Mouse (Mus musculus): ENCODE measurements around the gene Mterf1a. TPM values are rescaled to one million over a fixed set of nuclear protein-coding genes. Genes with fewer than 3 reads are reported as not detected.
"Not testable (repeated sequence)": the region's sequence is repeated elsewhere in the genome, so short reads cannot be mapped to it uniquely, and the experiment has no call there.

Mterf1a gene
- polyA plus RNA-seq, 1 experiment from 2014 or later = 9.9 TPM

GRCm38 (mm10) chr5:3889201-3889600 lies 4.5 kb downstream of the Mterf1a start:
- no peaks in the 10 kb centered on the region for H3K27me3 ChIP-seq (ENCODE audit: control insufficient read depth, insufficient read depth, low read length)
- no peak overlapping the region for H3K4me2 ChIP-seq (replicated peaks; ENCODE audit: low read depth, low read length)
- H3K9ac ChIP-seq (replicated peaks; ENCODE audit: low read depth, low read length) = no peak overlapping the region
- H3K27ac ChIP-seq (ENCODE audit: low read length) = no peak overlapping the region
- H3K4me3 ChIP-seq (ENCODE audit: low read depth, low read length) = no peak overlapping the region
- no peaks in the 10 kb centered on the region for H3K9me3 ChIP-seq (ENCODE audit: control insufficient read depth, low read depth, low read length)
- H3K36me3 ChIP-seq (ENCODE audit: control insufficient read depth, insufficient read depth, low read length) = no peaks in the 10 kb centered on the region
- H3K4me1 ChIP-seq (ENCODE audit: control insufficient read depth, insufficient read depth, low read length) = 0 out of 2 replicates have a peak, but pooled peaks cover 3% of the 10 kb centered on the region
- no peak for ATAC-seq (ENCODE audit: insufficient number of reproducible peaks, insufficient read depth, low FRiP score, low read depth)

- not testable (repeated sequence) for H3K4me1 ChIP-seq (ENCODE audit: control insufficient read depth, insufficient read depth, low read length); H3K27ac ChIP-seq (ENCODE audit: low read length); H3K27me3 ChIP-seq (ENCODE audit: control insufficient read depth, insufficient read depth, low read length); H3K9ac ChIP-seq (replicated peaks; ENCODE audit: low read depth, low read length); ATAC-seq (ENCODE audit: insufficient number of reproducible peaks, insufficient read depth, low FRiP score, low read depth); H3K4me3 ChIP-seq (ENCODE audit: low read depth, low read length); H3K9me3 ChIP-seq (ENCODE audit: control insufficient read depth, low read depth, low read length); H3K36me3 ChIP-seq (ENCODE audit: control insufficient read depth, insufficient read depth, low read length); H3K4me2 ChIP-seq (replicated peaks; ENCODE audit: low read depth, low read length)
- 86% methylated on average over 7 of the region's 7 CpGs for WGBS
Measured at GRCm38 (mm10) chr5:3886862-3887261, 6.9 kb downstream of the Mterf1a start.

- Histone ChIP-seq H3K27ac (ENCODE audit: low read length) (no peak overlapping the region), H3K4me2 (replicated peaks; ENCODE audit: low read depth, low read length) (no peak overlapping the region), H3K9ac (replicated peaks; ENCODE audit: low read depth, low read length) (no peak overlapping the region), H3K27me3 (ENCODE audit: control insufficient read depth, insufficient read depth, low read length) (no peaks in the 10 kb centered on the region), H3K9me3 (ENCODE audit: control insufficient read depth, low read depth, low read length) (no peaks in the 10 kb centered on the region), H3K4me1 (ENCODE audit: control insufficient read depth, insufficient read depth, low read length) (no peaks in the 10 kb centered on the region), H3K4me3 (ENCODE audit: low read depth, low read length) (no peak overlapping the region), H3K36me3 (ENCODE audit: control insufficient read depth, insufficient read depth, low read length) (no peaks in the 10 kb centered on the region)
- no peak for ATAC-seq (ENCODE audit: insufficient number of reproducible peaks, insufficient read depth, low FRiP score, low read depth)
- 78% methylated on average over 3 of the region's 3 CpGs for WGBS
Measured at GRCm38 (mm10) chr5:3873485-3873884, 20.2 kb downstream of the Mterf1a start.

GRCm38 (mm10) chr5:3872348-3872747 lies 21.4 kb downstream of the Mterf1a start:
- Histone ChIP-seq H3K9me3 (ENCODE audit: control insufficient read depth, low read depth, low read length) (no peaks in the 10 kb centered on the region), H3K27ac (ENCODE audit: low read length) (no peak overlapping the region), H3K4me2 (replicated peaks; ENCODE audit: low read depth, low read length) (no peak overlapping the region), H3K27me3 (ENCODE audit: control insufficient read depth, insufficient read depth, low read length) (no peaks in the 10 kb centered on the region), H3K9ac (replicated peaks; ENCODE audit: low read depth, low read length) (no peak overlapping the region), H3K4me3 (ENCODE audit: low read depth, low read length) (no peak overlapping the region), H3K36me3 (ENCODE audit: control insufficient read depth, insufficient read depth, low read length) (no peaks in the 10 kb centered on the region), H3K4me1 (ENCODE audit: control insufficient read depth, insufficient read depth, low read length) (no peaks in the 10 kb centered on the region)
- no peak for ATAC-seq (ENCODE audit: insufficient number of reproducible peaks, insufficient read depth, low FRiP score, low read depth)
- 84% methylated on average over 1 of the region's 1 CpGs for WGBS

- WGBS = 68% methylated on average over 4 of the region's 4 CpGs
- no peak overlapping the region for H3K4me3 ChIP-seq (ENCODE audit: low read depth, low read length)
- ATAC-seq (ENCODE audit: insufficient number of reproducible peaks, insufficient read depth, low FRiP score, low read depth) = no peak
Measured at GRCm38 (mm10) chr5:3870161-3870560, 23.6 kb downstream of the Mterf1a start.

GRCm38 (mm10) chr5:3845026-3845425 lies 48.7 kb downstream of the Mterf1a start, which contains the start of gene Lrrd1:
Gene Lrrd1, plus strand, starts transcription at chr5:3845173.
- H3K9ac ChIP-seq (replicated peaks; ENCODE audit: low read depth, low read length) = no peak within 1 kb of the TSS

More at GRCm38 (mm10) chr5:3870161-3870560, 23.6 kb downstream of the Mterf1a start:
- H3K27me3 ChIP-seq (ENCODE audit: control insufficient read depth, insufficient read depth, low read length) = no peaks in the 10 kb centered on the region
- no peak overlapping the region for H3K4me2 ChIP-seq (replicated peaks; ENCODE audit: low read depth, low read length)
- H3K27ac ChIP-seq (ENCODE audit: low read length) = no peak overlapping the region
- H3K9me3 ChIP-seq (ENCODE audit: control insufficient read depth, low read depth, low read length) = no peaks in the 10 kb centered on the region
- H3K4me1 ChIP-seq (ENCODE audit: control insufficient read depth, insufficient read depth, low read length) = no peaks in the 10 kb centered on the region
- no peaks in the 10 kb centered on the region for H3K36me3 ChIP-seq (ENCODE audit: control insufficient read depth, insufficient read depth, low read length)
- no peak overlapping the region for H3K9ac ChIP-seq (replicated peaks; ENCODE audit: low read depth, low read length)

More at GRCm38 (mm10) chr5:3845026-3845425, 48.7 kb downstream of the Mterf1a start, which contains the start of gene Lrrd1:
- peak within 1 kb of the TSS; percentile 23 for H3K4me3 ChIP-seq (ENCODE audit: low read depth, low read length)
- H3K4me1 ChIP-seq (ENCODE audit: control insufficient read depth, insufficient read depth, low read length) = no peaks in the 10 kb centered on the region
- H3K27ac ChIP-seq (ENCODE audit: low read length) = no peak within 1 kb of the TSS
- no peaks in the 10 kb centered on the region for H3K27me3 ChIP-seq (ENCODE audit: control insufficient read depth, insufficient read depth, low read length)
- 5% methylated on average over 24 of the region's 24 CpGs for WGBS
- peak within 1 kb of the TSS; percentile 45 for H3K4me2 ChIP-seq (replicated peaks; ENCODE audit: low read depth, low read length)
- H3K36me3 ChIP-seq (ENCODE audit: control insufficient read depth, insufficient read depth, low read length) = no peaks in the 10 kb centered on the region
- H3K9me3 ChIP-seq (ENCODE audit: control insufficient read depth, low read depth, low read length) = no peaks in the 10 kb centered on the region
- ATAC-seq (ENCODE audit: insufficient number of reproducible peaks, insufficient read depth, low FRiP score, low read depth) = no peak

Other genes with a start within 250 kb of the Mterf1a start
- not detected in 2 replicates for gene Tmbim7, start 242.8 kb downstream of the Mterf1a start, polyA plus RNA-seq (2014; fragmentation: Nextera tagmentation; extraction: Ambion mirVana)
- 73.9 and 76.3 TPM in 2 replicates for gene Gatad1, start 236.7 kb downstream of the Mterf1a start, polyA plus RNA-seq (2014; fragmentation: Nextera tagmentation; extraction: Ambion mirVana)
- gene Ankib1, start 91.0 kb downstream of the Mterf1a start, polyA plus RNA-seq (2014; fragmentation: Nextera tagmentation; extraction: Ambion mirVana) = 13.5 and 14.0 TPM in 2 replicates
- 48.9 and 49.9 TPM in 2 replicates for gene Krit1, start 90.7 kb downstream of the Mterf1a start, polyA plus RNA-seq (2014; fragmentation: Nextera tagmentation; extraction: Ambion mirVana)
- 0.10 TPM in 1 of 2 replicates, not detected in the other for gene Lrrd1, start 48.8 kb downstream of the Mterf1a start, polyA plus RNA-seq (2014; fragmentation: Nextera tagmentation; extraction: Ambion mirVana)
- gene Akap9, start 34.1 kb upstream of the Mterf1a start, polyA plus RNA-seq (2014; fragmentation: Nextera tagmentation; extraction: Ambion mirVana) = 138 and 157 TPM in 2 replicates
- 85.2 and 104 TPM in 2 replicates for gene Cyp51, start 210.8 kb upstream of the Mterf1a start, polyA plus RNA-seq (2014; fragmentation: Nextera tagmentation; extraction: Ambion mirVana)